Mouse (Mus musculus): Measurements from ENCODE around the gene Tmem117.

Gene Tmem117

GRCm38 (mm10) chr15:94649071-94649765 lies 20.2 kb downstream of the Tmem117 start:
- DNase-seq (ENCODE audit: low spot score) = no peak

GRCm38 (mm10) chr15:94649766-94650120 lies 20.7 kb downstream of the Tmem117 start:
- no peak for DNase-seq (ENCODE audit: low spot score)

- DNase-seq (ENCODE audit: low spot score) = no peak
Observed at GRCm38 (mm10) chr15:94651350-94651749, 22.3 kb downstream of the Tmem117 start.

GRCm38 (mm10) chr15:94651969-94652842 lies 23.2 kb downstream of the Tmem117 start:
- no peak for DNase-seq (ENCODE audit: low spot score)

GRCm38 (mm10) chr15:94652843-94653206 lies 23.8 kb downstream of the Tmem117 start:
- DNase-seq (ENCODE audit: low spot score) = no peak

GRCm38 (mm10) chr15:94655811-94656323 lies 26.8 kb downstream of the Tmem117 start:
- no peak for DNase-seq (ENCODE audit: low spot score)

- DNase-seq (ENCODE audit: low spot score) = no peak
Observed at GRCm38 (mm10) chr15:94657882-94658281, 28.9 kb downstream of the Tmem117 start.

- no peak for DNase-seq (ENCODE audit: low spot score)
Observed at GRCm38 (mm10) chr15:94658392-94659111, 29.5 kb downstream of the Tmem117 start.

GRCm38 (mm10) chr15:94659112-94659437 lies 30.0 kb downstream of the Tmem117 start:
- DNase-seq (ENCODE audit: low spot score) = no peak

- no peak for DNase-seq (ENCODE audit: low spot score)
Observed at GRCm38 (mm10) chr15:94660913-94661312, 31.9 kb downstream of the Tmem117 start.

GRCm38 (mm10) chr15:94661398-94661797 lies 32.4 kb downstream of the Tmem117 start:
- DNase-seq (ENCODE audit: low spot score) = peak; percentile 40

GRCm38 (mm10) chr15:94664612-94665011 lies 35.6 kb downstream of the Tmem117 start:
- no peak for DNase-seq (ENCODE audit: low spot score)

- no peak for DNase-seq (ENCODE audit: low spot score)
Observed at GRCm38 (mm10) chr15:94681135-94681534, 52.1 kb downstream of the Tmem117 start.

- no peak for DNase-seq (ENCODE audit: low spot score)
Observed at GRCm38 (mm10) chr15:94684269-94684668, 55.2 kb downstream of the Tmem117 start.

GRCm38 (mm10) chr15:94687176-94687575 lies 58.1 kb downstream of the Tmem117 start:
- DNase-seq (ENCODE audit: low spot score) = no peak

- DNase-seq (ENCODE audit: low spot score) = no peak
Observed at GRCm38 (mm10) chr15:94687629-94688028, 58.6 kb downstream of the Tmem117 start.

GRCm38 (mm10) chr15:94689195-94689883 lies 60.3 kb downstream of the Tmem117 start:
- DNase-seq (ENCODE audit: low spot score) = no peak

GRCm38 (mm10) chr15:94689884-94690231 lies 60.8 kb downstream of the Tmem117 start:
- no peak for DNase-seq (ENCODE audit: low spot score)

GRCm38 (mm10) chr15:94722759-94723158 lies 93.7 kb downstream of the Tmem117 start:
- DNase-seq (ENCODE audit: low spot score) = peak; percentile 55

GRCm38 (mm10) chr15:94732104-94732503 lies 103.1 kb downstream of the Tmem117 start:
- DNase-seq (ENCODE audit: low spot score) = no peak

GRCm38 (mm10) chr15:94769227-94769626 lies 140.2 kb downstream of the Tmem117 start:
- peak; percentile 62 for DNase-seq (ENCODE audit: low spot score)
